Mouse (Mus musculus) limb, embryonic 11.5 days (tissue): ENCODE measurements around the gene Gm28308. TPM values are rescaled to one million over a fixed set of nuclear protein-coding genes. Genes with fewer than 3 reads are reported as not detected.

Source experiments
- ATAC-seq: fragments of 200-750 bp; cut with Nextera tagmentation; 2 replicates; pipeline ENCODE4 v1.8.0; 2017; ENCODE audit warnings: low read depth; ENCODE audit not compliant: insufficient number of reproducible peaks, low FRiP score, low TSS enrichment
- DNase-seq: peaks from one replicate; pipeline ENCODE4 v3.0.0-alpha.2; 2015; ENCODE audit warnings: low spot score
- H3K27ac ChIP-seq: fragments of 300-500 bp; sonication (generic); replicated peaks from 2 replicates; pipeline ENCODE4 v1.5.1; 2014; ENCODE audit warnings: low read depth, mild to moderate bottlenecking, low read length
- H3K27me3 ChIP-seq: fragments of 300-500 bp; sonication (generic); 2 replicates; pipeline ENCODE4 v1.6.1; 2014; ENCODE audit warnings: mild to moderate bottlenecking, low read length, mixed read lengths; ENCODE audit not compliant: control insufficient read depth, insufficient read depth
- H3K36me3 ChIP-seq: fragments of 300-500 bp; sonication (generic); 2 replicates; pipeline ENCODE4 v1.6.1; 2014; ENCODE audit warnings: mild to moderate bottlenecking, low read length, moderate library complexity, mixed read lengths; ENCODE audit not compliant: control insufficient read depth, insufficient read depth
- H3K4me1 ChIP-seq: fragments of 300-500 bp; sonication (generic); 2 replicates; pipeline ENCODE4 v1.6.1; 2014; ENCODE audit warnings: low read length, mixed read lengths; ENCODE audit not compliant: control insufficient read depth, insufficient read depth
- H3K4me2 ChIP-seq: fragments of 300-500 bp; sonication (generic); 2 replicates; pipeline ENCODE4 v1.6.1; 2014; ENCODE audit warnings: low read depth, mild to moderate bottlenecking, moderate library complexity; ENCODE audit not compliant: severe bottlenecking
- H3K4me3 ChIP-seq: fragments of 300-500 bp; sonication (generic); 2 replicates; pipeline ENCODE4 v1.5.1; 2014; ENCODE audit warnings: low read depth, low read length
- H3K9ac ChIP-seq: fragments of 300-500 bp; sonication (generic); 2 replicates; pipeline ENCODE4 v1.6.1; 2014; ENCODE audit warnings: mild to moderate bottlenecking, low read length
- H3K9me3 ChIP-seq: fragments of 300-500 bp; sonication (generic); 2 replicates; pipeline ENCODE4 v1.6.1; 2016; ENCODE audit warnings: low read length; ENCODE audit not compliant: control insufficient read depth
- WGBS: fragments of 180-500 bp; shearing (Covaris S2); extraction: QIAGEN DNeasy Blood & Tissue Kit; methylation state at CpG from one replicate; pipeline ENCODE4 v1.1.7; 2014; 5-methylcytosine and 5-hydroxymethylcytosine counted together
- polyA plus RNA-seq: library from polyadenylated mRNA; unstranded; fragments of >200 nt; fragmentation: Nextera tagmentation; extraction: Ambion mirVana; gene quantifications from 2 replicates; pipeline ENCODE4 v1.2.1, GENCODE M21; 2014

The Gm28308 gene
- polyA plus RNA-seq, 1 experiment from 2014 or later: 1.3 TPM

DNA sequence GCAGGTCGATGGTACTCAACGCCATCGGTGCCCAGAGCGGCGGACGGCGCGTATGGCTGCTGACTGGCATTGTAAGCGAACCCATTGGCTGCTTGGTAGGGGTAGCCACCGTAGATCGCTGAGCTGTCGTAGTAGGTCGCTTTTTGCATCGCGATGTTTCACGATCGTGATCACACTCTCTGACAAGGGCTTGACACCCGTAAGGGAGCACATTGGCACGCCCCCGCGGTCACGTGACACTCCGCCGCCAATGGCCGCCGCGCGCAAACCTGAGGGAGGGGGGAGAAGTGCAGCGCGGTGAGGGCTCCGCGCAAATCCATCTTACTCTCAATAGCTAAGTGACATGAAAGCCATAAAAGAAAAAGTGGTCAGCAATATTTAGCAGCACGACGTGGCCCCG, 40.6 kb downstream of the Gm28308 start:
- H3K4me1 ChIP-seq: peaks cover 63% of the 10 kb centered on the region
- peak overlapping the region; percentile 49 for H3K9ac ChIP-seq
- peaks cover 30% of the 10 kb centered on the region for H3K27me3 ChIP-seq
- H3K9me3 ChIP-seq: no peaks in the 10 kb centered on the region
- ATAC-seq (peak; percentile 45), DNase-seq (peak; percentile 95)
- peak overlapping the region; percentile 76 for H3K4me2 ChIP-seq
- H3K36me3 ChIP-seq: peaks cover 2% of the 10 kb centered on the region; the same call in 1 of the 2 replicates
- no peak overlapping the region; the same call in 1 of the 2 replicates for H3K27ac ChIP-seq
- H3K4me3 ChIP-seq: peak overlapping the region; percentile 28
- under 1% methylated on average over 35 of the region's 35 CpGs for WGBS

DNA sequence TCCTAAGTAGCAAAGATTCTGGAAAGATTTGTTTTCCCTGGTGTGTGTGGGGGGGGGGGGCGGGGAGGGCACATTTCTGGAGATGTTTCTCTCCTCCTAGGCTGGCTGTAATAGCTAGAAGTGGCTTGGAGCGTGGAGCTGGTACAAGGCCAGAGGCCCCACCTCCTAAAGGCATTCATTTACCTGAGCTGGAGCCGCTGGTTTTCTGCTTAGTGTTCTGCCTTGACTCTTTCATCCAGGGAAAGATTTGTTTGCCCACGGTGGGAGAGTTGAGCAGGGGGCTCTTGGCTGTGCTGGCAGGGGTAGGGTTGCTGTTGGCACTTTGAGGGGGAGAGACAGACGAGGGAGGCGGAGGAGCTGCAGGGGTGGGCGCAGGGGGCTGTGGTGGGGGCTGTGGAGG, 41.2 kb downstream of the Gm28308 start:
- Histone ChIP-seq H3K4me1 (peaks cover 59% of the 10 kb centered on the region), H3K27ac (no peak overlapping the region; the same call in 1 of the 2 replicates), H3K36me3 (peaks cover 2% of the 10 kb centered on the region; the same call in 1 of the 2 replicates), H3K27me3 (peaks cover 31% of the 10 kb centered on the region), H3K9me3 (no peaks in the 10 kb centered on the region), H3K9ac (no peak overlapping the region; the same call in 1 of the 2 replicates), H3K4me3 (peak overlapping the region; percentile 28; the same call in 1 of the 2 replicates), H3K4me2 (peak overlapping the region; percentile 76)
- WGBS: 11% methylated on average over 7 of the region's 7 CpGs
- DNase-seq (peak; percentile 33), ATAC-seq (no peak)

- ATAC-seq (no peak), DNase-seq (peak; percentile 81)
- H3K4me1 ChIP-seq: peaks cover 54% of the 10 kb centered on the region
- peaks cover 32% of the 10 kb centered on the region for H3K27me3 ChIP-seq
- H3K36me3 ChIP-seq: peaks cover 2% of the 10 kb centered on the region; the same call in 1 of the 2 replicates
- 7% methylated on average over 4 of the region's 4 CpGs for WGBS
- no peaks in the 10 kb centered on the region for H3K9me3 ChIP-seq
- peak overlapping the region; percentile 29; the same call in 1 of the 2 replicates for H3K4me2 ChIP-seq
- H3K4me3 ChIP-seq: no peak overlapping the region
- H3K9ac ChIP-seq: no peak overlapping the region
- no peak overlapping the region for H3K27ac ChIP-seq
Measured at GRCm38 (mm10) chr6:52171331-52171730, 41.8 kb downstream of the Gm28308 start.

DNA sequence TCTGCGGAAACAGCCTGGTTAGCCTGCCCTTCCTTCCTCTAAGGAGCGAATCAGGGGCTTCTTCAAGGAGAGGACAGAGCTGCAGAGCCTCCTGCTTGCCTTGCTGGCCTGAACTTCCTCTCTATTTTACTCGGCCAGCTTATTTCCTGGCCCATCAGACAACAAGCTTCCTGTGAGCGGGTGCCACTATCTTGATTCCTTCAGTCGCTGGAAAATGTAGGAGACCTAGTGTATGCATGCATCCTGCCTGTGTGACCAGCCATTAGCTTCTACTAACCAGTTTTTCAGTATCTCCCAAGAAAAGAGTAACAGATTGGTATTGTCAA, 42.3 kb downstream of the Gm28308 start:
- H3K9me3 ChIP-seq: no peaks in the 10 kb centered on the region
- 0 out of 2 replicates have a peak overlapping the region, but pooled peaks have one; percentile 17 for H3K9ac ChIP-seq
- peak overlapping the region; percentile 29 for H3K4me2 ChIP-seq
- peaks cover 2% of the 10 kb centered on the region; the same call in 1 of the 2 replicates for H3K36me3 ChIP-seq
- ATAC-seq (no peak), DNase-seq (no peak)
- no peak overlapping the region for H3K27ac ChIP-seq
- 18% methylated on average over 5 of the region's 5 CpGs for WGBS
- peaks cover 53% of the 10 kb centered on the region for H3K4me1 ChIP-seq
- peaks cover 34% of the 10 kb centered on the region for H3K27me3 ChIP-seq
- no peak overlapping the region for H3K4me3 ChIP-seq

DNA sequence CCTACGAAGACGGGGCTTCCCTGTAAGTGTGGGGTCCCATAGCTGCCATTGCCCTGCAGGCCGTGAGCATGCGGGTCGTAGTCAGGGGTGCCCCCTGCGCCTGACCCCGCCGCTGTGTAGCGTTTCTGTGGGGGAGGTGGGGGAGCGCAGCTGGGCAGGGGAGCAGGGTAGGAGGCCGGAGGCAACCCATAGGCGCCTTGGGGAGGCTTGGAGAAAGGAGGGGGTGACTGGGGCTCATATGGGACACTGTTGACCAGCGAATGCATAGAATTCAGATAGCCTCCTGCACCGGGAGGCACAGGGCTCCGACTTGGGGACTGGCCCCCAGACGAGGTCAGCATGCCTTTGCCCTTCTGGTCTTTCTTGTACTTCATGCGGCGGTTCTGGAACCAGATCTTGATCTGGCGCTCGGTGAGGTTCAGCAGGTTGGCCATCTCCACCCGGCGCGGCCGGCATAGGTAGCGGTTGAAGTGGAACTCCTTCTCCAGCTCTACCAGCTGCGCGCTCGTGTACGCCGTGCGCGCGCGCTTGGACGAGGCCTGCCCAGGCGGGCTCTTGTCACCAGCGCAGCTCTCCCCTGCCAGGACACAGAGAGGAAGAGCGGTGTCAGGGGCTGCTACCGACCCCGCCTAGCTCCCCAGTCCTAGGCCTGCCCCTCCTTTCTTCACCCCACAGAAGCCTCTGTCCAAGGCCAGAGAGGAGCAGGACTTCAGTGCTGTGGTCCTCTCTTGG, 42.8 kb downstream of the Gm28308 start:
- Histone ChIP-seq H3K4me1 (peaks cover 51% of the 10 kb centered on the region), H3K9me3 (no peaks in the 10 kb centered on the region), H3K4me2 (peak overlapping the region; percentile 29), H3K27ac (no peak overlapping the region; the same call in 1 of the 2 replicates), H3K9ac (peak overlapping the region; percentile 22), H3K4me3 (no peak overlapping the region), H3K27me3 (peaks cover 34% of the 10 kb centered on the region), H3K36me3 (peaks cover 2% of the 10 kb centered on the region; the same call in 1 of the 2 replicates)
- WGBS: 9% methylated on average over 40 of the region's 40 CpGs
- 0 out of 2 replicates have a peak, but pooled peaks have one; percentile 11 for ATAC-seq
- peak; percentile 58 for DNase-seq

- Histone ChIP-seq H3K4me1 (peaks cover 53% of the 10 kb centered on the region), H3K4me2 (no peak overlapping the region), H3K27ac (no peak overlapping the region; the same call in 1 of the 2 replicates), H3K36me3 (peaks cover 2% of the 10 kb centered on the region; the same call in 1 of the 2 replicates), H3K27me3 (peaks cover 34% of the 10 kb centered on the region), H3K9me3 (no peaks in the 10 kb centered on the region), H3K9ac (peak overlapping the region; percentile 22; the same call in 1 of the 2 replicates), H3K4me3 (no peak overlapping the region)
- ATAC-seq (no peak), DNase-seq (peak; percentile 27)
- 30% methylated on average over 16 of the region's 16 CpGs for WGBS
Measured at GRCm38 (mm10) chr6:52169499-52170165, 43.5 kb downstream of the Gm28308 start.

GRCm38 (mm10) chr6:52168191-52169055, 44.7 kb downstream of the Gm28308 start:
- no peak overlapping the region for H3K4me3 ChIP-seq
- no peaks in the 10 kb centered on the region for H3K9me3 ChIP-seq
- DNase-seq: peak; percentile 72
- no peak overlapping the region for H3K9ac ChIP-seq
- peaks cover 65% of the 10 kb centered on the region for H3K4me1 ChIP-seq
- H3K36me3 ChIP-seq: peaks cover 2% of the 10 kb centered on the region; the same call in 1 of the 2 replicates
- H3K27me3 ChIP-seq: peaks cover 34% of the 10 kb centered on the region
- H3K27ac ChIP-seq: no peak overlapping the region
- peak overlapping the region; percentile 30; the same call in 1 of the 2 replicates for H3K4me2 ChIP-seq
- ATAC-seq: no peak
- 3% methylated on average over 42 of the region's 42 CpGs for WGBS
